Mouse (Mus musculus): ENCODE data around the gene Ube2s. TPM values are rescaled to one million over a fixed set of nuclear protein-coding genes. Genes with fewer than 3 reads are reported as not detected.

Ube2s gene
- polyA plus RNA-seq, 1 experiment from 2014 or later: 198 TPM

GRCm38 (mm10) chr7:4776861-4777830 is 35.2 kb downstream of the Ube2s start:
- Histone ChIP-seq H3K27ac (no peak overlapping the region), H3K4me1 (replicated peaks; ENCODE audit: insufficient read depth, low read length) (no peaks in the 10 kb centered on the region; the same call in 1 of the 2 replicates), H3K27me3 (ENCODE audit: insufficient read depth, low read length) (peaks cover 20% of the 10 kb centered on the region), H3K36me3 (ENCODE audit: insufficient read depth, low read length) (no peaks in the 10 kb centered on the region), H3K9me3 (replicated peaks; ENCODE audit: low read length) (no peaks in the 10 kb centered on the region), H3K4me2 (ENCODE audit: low read length) (peak overlapping the region; percentile 65), H3K4me3 (replicated peaks; ENCODE audit: low read depth, low read length) (peak overlapping the region; percentile 35), H3K9ac (ENCODE audit: low read depth, low read length) (peak overlapping the region; percentile 46; the same call in 1 of the 2 replicates)
- TF ChIP-seq CTCF (IDR thresholded peaks at IDR 0.05; ENCODE audit: low read depth): no peak
- 1% methylated on average over 42 of the region's 56 CpGs for WGBS
- ATAC-seq (replicated peaks; ENCODE audit: low FRiP score, low read depth): peak; percentile 70
- peak; percentile 75 for DNase-seq (ENCODE audit: low spot score)

- Histone ChIP-seq H3K9me3 (replicated peaks; ENCODE audit: low read length) (no peaks in the 10 kb centered on the region), H3K4me1 (replicated peaks; ENCODE audit: insufficient read depth, low read length) (no peaks in the 10 kb centered on the region; the same call in 1 of the 2 replicates), H3K27me3 (ENCODE audit: insufficient read depth, low read length) (peaks cover 20% of the 10 kb centered on the region), H3K36me3 (ENCODE audit: insufficient read depth, low read length) (no peaks in the 10 kb centered on the region), H3K4me3 (replicated peaks; ENCODE audit: low read depth, low read length) (no peak overlapping the region), H3K4me2 (ENCODE audit: low read length) (no peak overlapping the region), H3K9ac (ENCODE audit: low read depth, low read length) (no peak overlapping the region), H3K27ac (no peak overlapping the region)
- WGBS: 47% methylated on average over 10 of the region's 10 CpGs
- ATAC-seq (replicated peaks; ENCODE audit: low FRiP score, low read depth) (no peak), DNase-seq (ENCODE audit: low spot score) (no peak)
- TF ChIP-seq CTCF (IDR thresholded peaks at IDR 0.05; ENCODE audit: low read depth): no peak
Observed at GRCm38 (mm10) chr7:4776131-4776530, 36.3 kb downstream of the Ube2s start.

- Histone ChIP-seq H3K27me3 (ENCODE audit: insufficient read depth, low read length) (peaks cover 2% of the 10 kb centered on the region; the same call in 1 of the 2 replicates), H3K36me3 (ENCODE audit: insufficient read depth, low read length) (no peaks in the 10 kb centered on the region), H3K9me3 (replicated peaks; ENCODE audit: low read length) (no peaks in the 10 kb centered on the region), H3K4me1 (replicated peaks; ENCODE audit: insufficient read depth, low read length) (no peaks in the 10 kb centered on the region), H3K4me3 (replicated peaks; ENCODE audit: low read depth, low read length) (no peak within 1 kb of the TSS), H3K27ac (no peak within 1 kb of the TSS), H3K9ac (ENCODE audit: low read depth, low read length) (no peak within 1 kb of the TSS), H3K4me2 (ENCODE audit: low read length) (no peak within 1 kb of the TSS)
- WGBS: 67% methylated on average over 5 of the region's 5 CpGs
- ATAC-seq (replicated peaks; ENCODE audit: low FRiP score, low read depth): no peak
- DNase-seq (ENCODE audit: low spot score): no peak
- no peak for TF ChIP-seq CTCF (IDR thresholded peaks at IDR 0.05; ENCODE audit: low read depth)
Observed at GRCm38 (mm10) chr7:4771202-4771601, 41.2 kb downstream of the Ube2s start, which contains the start of gene Fam71e2. TSS of gene Fam71e2 (minus strand) at chr7:4771302.

GRCm38 (mm10) chr7:4764946-4765710 is 47.3 kb downstream of the Ube2s start:
- TF ChIP-seq CTCF (IDR thresholded peaks at IDR 0.05; ENCODE audit: low read depth): no peak
- Histone ChIP-seq H3K4me1 (replicated peaks; ENCODE audit: insufficient read depth, low read length) (no peaks in the 10 kb centered on the region), H3K27me3 (ENCODE audit: insufficient read depth, low read length) (no peaks in the 10 kb centered on the region), H3K4me3 (replicated peaks; ENCODE audit: low read depth, low read length) (no peak overlapping the region), H3K36me3 (ENCODE audit: insufficient read depth, low read length) (no peaks in the 10 kb centered on the region), H3K4me2 (ENCODE audit: low read length) (0 out of 2 replicates have a peak overlapping the region, but pooled peaks have one; percentile 27), H3K9me3 (replicated peaks; ENCODE audit: low read length) (no peaks in the 10 kb centered on the region), H3K9ac (ENCODE audit: low read depth, low read length) (no peak overlapping the region), H3K27ac (no peak overlapping the region)
- WGBS: 12% methylated on average over 4 of the region's 4 CpGs
- DNase-seq (ENCODE audit: low spot score): peak; percentile 28
- no peak for ATAC-seq (replicated peaks; ENCODE audit: low FRiP score, low read depth)

- no peak for ATAC-seq (replicated peaks; ENCODE audit: low FRiP score, low read depth)
- no peak for DNase-seq (ENCODE audit: low spot score)
- Histone ChIP-seq H3K9ac (ENCODE audit: low read depth, low read length) (no peak overlapping the region), H3K4me2 (ENCODE audit: low read length) (no peak overlapping the region), H3K4me3 (replicated peaks; ENCODE audit: low read depth, low read length) (no peak overlapping the region), H3K27me3 (ENCODE audit: insufficient read depth, low read length) (no peaks in the 10 kb centered on the region), H3K9me3 (replicated peaks; ENCODE audit: low read length) (no peaks in the 10 kb centered on the region), H3K27ac (no peak overlapping the region), H3K36me3 (ENCODE audit: insufficient read depth, low read length) (no peaks in the 10 kb centered on the region), H3K4me1 (replicated peaks; ENCODE audit: insufficient read depth, low read length) (no peaks in the 10 kb centered on the region)
- 53% methylated on average over 1 of the region's 1 CpGs for WGBS
- no peak for TF ChIP-seq CTCF (IDR thresholded peaks at IDR 0.05; ENCODE audit: low read depth)
Observed at GRCm38 (mm10) chr7:4759670-4760069, 52.7 kb downstream of the Ube2s start.
